Mouse (Mus musculus) MEL (cell line): ENCODE results near the gene Cd59a.
A peak's percentile ranks its signal among the peaks of the same experiment; 100 is the strongest.

Experiments
- CTCF ChIP-seq, 3 experiments: IDR thresholded peaks in 2 of 3; conservative IDR thresholded peaks in 1 of 3; 2 replicates each; pipeline ENCODE4 v1.5.1; 2011 to 2012; ENCODE audit warnings: low read length in 3 of 3, low read depth in 2 of 3, mild to moderate bottlenecking in 2 of 3, improper control_type of control experiment in 1 of 3, inconsistent platforms in 1 of 3, mixed read lengths in 1 of 3, moderate library complexity in 1 of 3; ENCODE audit not compliant: control insufficient read depth in 1 of 3, insufficient read depth in 1 of 3, poor library complexity in 1 of 3, severe bottlenecking in 1 of 3
- GABPA ChIP-seq: IDR thresholded peaks from 2 replicates; pipeline ENCODE4 v1.6.1; 2012; ENCODE audit warnings: low read depth, mild to moderate bottlenecking, inconsistent platforms, low read length, improper control_type of control experiment, moderate library complexity
- HCFC1 ChIP-seq: IDR thresholded peaks from 2 replicates; pipeline ENCODE4 v1.6.1; 2012; ENCODE audit warnings: low read depth, mild to moderate bottlenecking, inconsistent platforms, low read length, improper control_type of control experiment, moderate library complexity
- JUND ChIP-seq: IDR thresholded peaks from 2 replicates; pipeline ENCODE4 v1.6.1; 2011; ENCODE audit warnings: low read depth, mild to moderate bottlenecking, improper control_type of control experiment, low read length
- MYB ChIP-seq: IDR thresholded peaks from 2 replicates; pipeline ENCODE4 v1.6.1; 2011; ENCODE audit warnings: mild to moderate bottlenecking, low read depth, low read length, improper control_type of control experiment
- POLR2A ChIP-seq, 2 experiments: IDR thresholded peaks; 2 replicates each; pipeline ENCODE4 v1.6.1; 2011 to 2012; ENCODE audit warnings: low read length in 2 of 2, mild to moderate bottlenecking in 2 of 2, control low read depth in 1 of 2, improper control_type of control experiment in 1 of 2, low read depth in 1 of 2, moderate library complexity in 1 of 2; ENCODE audit not compliant: control insufficient read depth in 1 of 2, insufficient read depth in 1 of 2, poor library complexity in 1 of 2

DNA sequence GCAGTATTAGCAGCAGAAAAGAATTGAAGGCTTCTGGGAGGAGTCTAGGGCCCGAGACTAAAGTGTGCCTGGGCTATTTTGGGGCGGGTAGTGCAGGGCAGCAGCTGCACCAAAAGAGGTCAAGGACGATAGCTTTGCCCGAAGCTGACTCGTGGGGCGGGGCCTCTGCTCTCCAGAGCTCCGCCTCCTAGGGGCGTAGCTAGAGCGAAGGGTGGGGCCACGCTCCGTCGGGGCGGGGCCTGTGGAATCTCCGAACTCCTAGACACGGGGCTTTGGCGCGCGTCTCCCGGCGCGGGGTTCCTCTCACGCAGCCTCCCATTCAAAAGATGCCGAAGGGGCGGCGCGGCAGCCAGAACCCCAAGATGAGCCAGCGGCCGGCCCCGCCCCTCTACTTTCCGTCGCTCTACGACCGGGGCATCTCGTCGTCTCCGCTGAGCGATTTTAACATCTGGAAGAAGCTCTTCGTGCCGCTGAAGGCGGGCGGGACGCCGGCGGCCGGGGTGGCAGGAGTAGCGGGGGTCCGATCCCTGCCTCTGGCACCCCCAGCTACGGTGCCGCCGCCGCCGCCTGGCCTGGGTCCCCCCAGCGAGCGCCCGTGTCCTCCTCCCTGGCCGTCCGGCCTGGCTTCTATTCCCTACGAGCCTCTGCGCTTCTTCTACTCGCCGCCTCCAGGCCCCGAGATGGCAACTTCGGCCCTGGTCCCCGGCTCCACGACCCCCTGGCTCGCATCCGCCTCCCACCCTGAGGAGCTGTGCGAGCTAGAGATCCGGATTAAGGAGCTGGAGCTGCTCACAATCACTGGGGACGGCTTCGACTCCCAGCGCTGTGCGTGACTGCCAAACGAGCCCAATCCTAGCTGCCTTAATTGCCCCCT, 27.1 kb downstream of the Cd59a start, which contains the start of gene A930018P22Rik:
- TF ChIP-seq CTCF (IDR thresholded peaks at IDR 0.05 in 2 of 3, conservative IDR thresholded peaks at IDR 0.05 in 1 of 3; ENCODE audit: control insufficient read depth in 1 of 3, insufficient read depth in 1 of 3, low read depth in 2 of 3, low read length in 3 of 3, poor library complexity in 1 of 3, severe bottlenecking in 1 of 3) (no peak), GABPA (no peak), POLR2A (IDR thresholded peaks at IDR 0.05; ENCODE audit: control insufficient read depth in 1 of 2, insufficient read depth in 1 of 2, low read depth in 1 of 2, low read length in 2 of 2, poor library complexity in 1 of 2) (peak; percentile 43 to 49; a peak in 1 of 4 replicates), MYB (no peak), JUND (no peak), HCFC1 (no peak)
